Mouse (Mus musculus) kidney, embryonic 16.5 days (tissue): ENCODE measurements around the gene Kcnc1. TPM values are rescaled to one million over a fixed set of nuclear protein-coding genes. Genes with fewer than 3 reads are reported as not detected.

ENCODE experiments used
- ATAC-seq: fragments of 200-750 bp; cut with Nextera tagmentation; 2 replicates; pipeline ENCODE4 v1.8.0; 2017; ENCODE audit warnings: moderate TSS enrichment; ENCODE audit not compliant: low FRiP score, low TSS enrichment
- H3K27ac ChIP-seq: fragments of 300-500 bp; sonication (generic); 2 replicates; pipeline ENCODE4 v1.5.1; 2014; ENCODE audit warnings: low read length
- H3K27me3 ChIP-seq: fragments of 300-500 bp; sonication (generic); 2 replicates; pipeline ENCODE4 v1.6.1; 2014; ENCODE audit warnings: low read length, control low read depth, mixed read lengths; ENCODE audit not compliant: insufficient read depth
- H3K36me3 ChIP-seq: fragments of 300-500 bp; sonication (generic); 2 replicates; pipeline ENCODE4 v1.6.1; 2014; ENCODE audit warnings: low read length, control low read depth, mixed read lengths; ENCODE audit not compliant: insufficient read depth
- H3K4me1 ChIP-seq: fragments of 300-500 bp; sonication (generic); 2 replicates; pipeline ENCODE4 v1.6.1; 2014; ENCODE audit warnings: low read length, control low read depth, mixed read lengths; ENCODE audit not compliant: insufficient read depth
- H3K4me2 ChIP-seq: fragments of 300-500 bp; sonication (generic); replicated peaks from 2 replicates; pipeline ENCODE4 v1.6.1; 2014; ENCODE audit warnings: low read depth, low read length
- H3K4me3 ChIP-seq: fragments of 300-500 bp; sonication (generic); 2 replicates; pipeline ENCODE4 v1.5.1; 2014; ENCODE audit warnings: mild to moderate bottlenecking, low read length
- H3K9ac ChIP-seq: fragments of 300-500 bp; sonication (generic); replicated peaks from 2 replicates; pipeline ENCODE4 v1.6.1; 2014; ENCODE audit warnings: low read length
- H3K9me3 ChIP-seq: fragments of 300-500 bp; sonication (generic); 2 replicates; pipeline ENCODE4 v1.6.1; 2016; ENCODE audit warnings: low read length, control low read depth
- WGBS: fragments of 180-500 bp; shearing (Covaris S2); extraction: QIAGEN DNeasy Blood & Tissue Kit; methylation state at CpG from one replicate; pipeline ENCODE4 v1.1.7; 2014; 5-methylcytosine and 5-hydroxymethylcytosine counted together
- polyA plus RNA-seq: library from polyadenylated mRNA; unstranded; fragments of >200 nt; fragmentation: Nextera tagmentation; extraction: Ambion mirVana; gene quantifications from 2 replicates; pipeline ENCODE4 v1.2.1, GENCODE M21; 2015

Gene Kcnc1
- polyA plus RNA-seq, 1 experiment from 2014 or later: not detected

GRCm38 (mm10) chr7:46393116-46393515 is 3.2 kb upstream of the Kcnc1 start:
- Histone ChIP-seq H3K9ac (no peak overlapping the region), H3K4me1 (peaks cover 17% of the 10 kb centered on the region)
- ATAC-seq: peak; percentile 70

GRCm38 (mm10) chr7:46393718-46394511 is 2.4 kb upstream of the Kcnc1 start:
- no peak for ATAC-seq
- no peak overlapping the region for H3K27ac ChIP-seq
- H3K4me3 ChIP-seq: no peak overlapping the region
- no peaks in the 10 kb centered on the region for H3K9me3 ChIP-seq
- H3K9ac ChIP-seq: no peak overlapping the region
- no peaks in the 10 kb centered on the region for H3K36me3 ChIP-seq
- H3K27me3 ChIP-seq: peaks cover 59% of the 10 kb centered on the region
- no peak overlapping the region for H3K4me2 ChIP-seq
- peaks cover 17% of the 10 kb centered on the region for H3K4me1 ChIP-seq
- WGBS: 30% methylated on average over 12 of the region's 12 CpGs

More at GRCm38 (mm10) chr7:46393116-46393515, 3.2 kb upstream of the Kcnc1 start:
- no peak overlapping the region for H3K4me3 ChIP-seq
- peaks cover 51% of the 10 kb centered on the region for H3K27me3 ChIP-seq
- no peak overlapping the region for H3K4me2 ChIP-seq
- WGBS: 3% methylated on average over 2 of the region's 2 CpGs
- no peaks in the 10 kb centered on the region for H3K36me3 ChIP-seq
- no peak overlapping the region for H3K27ac ChIP-seq
- no peaks in the 10 kb centered on the region for H3K9me3 ChIP-seq

GRCm38 (mm10) chr7:46394933-46395332 is 1.4 kb upstream of the Kcnc1 start:
- H3K9me3 ChIP-seq: no peaks in the 10 kb centered on the region
- H3K9ac ChIP-seq: no peak overlapping the region
- no peak overlapping the region for H3K27ac ChIP-seq
- H3K4me3 ChIP-seq: no peak overlapping the region
- H3K36me3 ChIP-seq: no peaks in the 10 kb centered on the region
- no peak for ATAC-seq
- peaks cover 17% of the 10 kb centered on the region for H3K4me1 ChIP-seq
- H3K4me2 ChIP-seq: no peak overlapping the region
- H3K27me3 ChIP-seq: peaks cover 69% of the 10 kb centered on the region
- WGBS: 52% methylated on average over 4 of the region's 4 CpGs

GRCm38 (mm10) chr7:46395571-46395970 is 726 bp upstream of the Kcnc1 start:
- Histone ChIP-seq H3K36me3 (no peaks in the 10 kb centered on the region), H3K9ac (no peak overlapping the region), H3K4me3 (no peak overlapping the region), H3K27ac (no peak overlapping the region), H3K4me1 (peaks cover 17% of the 10 kb centered on the region), H3K4me2 (peak overlapping the region; percentile 89; the same call in 1 of the 2 replicates), H3K27me3 (peaks cover 68% of the 10 kb centered on the region), H3K9me3 (no peaks in the 10 kb centered on the region)
- no peak for ATAC-seq
- 15% methylated on average over 6 of the region's 6 CpGs for WGBS

GRCm38 (mm10) chr7:46396928-46397731 is 833 bp downstream of the Kcnc1 start:
- H3K4me1 ChIP-seq: peaks cover 17% of the 10 kb centered on the region
- WGBS: 1% methylated on average over 52 of the region's 64 CpGs
- no peak overlapping the region for H3K27ac ChIP-seq
- peak overlapping the region; percentile 50 for H3K4me3 ChIP-seq
- H3K9ac ChIP-seq: no peak overlapping the region
- peaks cover 68% of the 10 kb centered on the region for H3K27me3 ChIP-seq
- no peaks in the 10 kb centered on the region for H3K36me3 ChIP-seq
- H3K9me3 ChIP-seq: no peaks in the 10 kb centered on the region
- no peak for ATAC-seq
- H3K4me2 ChIP-seq: peak overlapping the region; percentile 89

GRCm38 (mm10) chr7:46397732-46398333 is 1.5 kb downstream of the Kcnc1 start:
- Histone ChIP-seq H3K4me2 (no peak overlapping the region), H3K27ac (no peak overlapping the region), H3K9me3 (no peaks in the 10 kb centered on the region), H3K9ac (no peak overlapping the region), H3K36me3 (no peaks in the 10 kb centered on the region), H3K27me3 (peaks cover 68% of the 10 kb centered on the region), H3K4me3 (peak overlapping the region; percentile 50; the same call in 1 of the 2 replicates), H3K4me1 (peaks cover 17% of the 10 kb centered on the region)
- WGBS: 10% methylated on average over 70 of the region's 70 CpGs
- no peak for ATAC-seq

GRCm38 (mm10) chr7:46398612-46399011 is 2.3 kb downstream of the Kcnc1 start:
- H3K27me3 ChIP-seq: peaks cover 64% of the 10 kb centered on the region
- ATAC-seq: no peak
- H3K9ac ChIP-seq: no peak overlapping the region
- WGBS: 64% methylated on average over 4 of the region's 4 CpGs
- H3K27ac ChIP-seq: no peak overlapping the region
- H3K4me1 ChIP-seq: peaks cover 17% of the 10 kb centered on the region
- H3K9me3 ChIP-seq: no peaks in the 10 kb centered on the region
- H3K4me2 ChIP-seq: no peak overlapping the region
- H3K4me3 ChIP-seq: no peak overlapping the region
- no peaks in the 10 kb centered on the region for H3K36me3 ChIP-seq

GRCm38 (mm10) chr7:46399676-46400075 is 3.4 kb downstream of the Kcnc1 start:
- 91% methylated on average over 1 of the region's 1 CpGs for WGBS
- no peak overlapping the region for H3K27ac ChIP-seq
- no peak overlapping the region for H3K4me2 ChIP-seq
- H3K4me3 ChIP-seq: no peak overlapping the region
- peaks cover 17% of the 10 kb centered on the region for H3K4me1 ChIP-seq
- H3K36me3 ChIP-seq: no peaks in the 10 kb centered on the region
- H3K9ac ChIP-seq: no peak overlapping the region
- H3K27me3 ChIP-seq: peaks cover 54% of the 10 kb centered on the region
- ATAC-seq: no peak
- H3K9me3 ChIP-seq: no peaks in the 10 kb centered on the region

GRCm38 (mm10) chr7:46400346-46400745 is 4.0 kb downstream of the Kcnc1 start:
- no peak overlapping the region for H3K4me3 ChIP-seq
- peaks cover 17% of the 10 kb centered on the region for H3K4me1 ChIP-seq
- no peak overlapping the region for H3K4me2 ChIP-seq
- H3K9ac ChIP-seq: no peak overlapping the region
- no peaks in the 10 kb centered on the region for H3K36me3 ChIP-seq
- no peaks in the 10 kb centered on the region for H3K9me3 ChIP-seq
- WGBS: 46% methylated on average over 8 of the region's 8 CpGs
- H3K27ac ChIP-seq: no peak overlapping the region
- H3K27me3 ChIP-seq: peaks cover 47% of the 10 kb centered on the region
- no peak for ATAC-seq
